Mouse (Mus musculus): Measurements from ENCODE around the gene Cox7a2l. TPM values are rescaled to one million over a fixed set of nuclear protein-coding genes. Genes with fewer than 3 reads are reported as not detected.

The Cox7a2l gene
- polyA plus RNA-seq, 1 experiment = 4.1 TPM

DNA sequence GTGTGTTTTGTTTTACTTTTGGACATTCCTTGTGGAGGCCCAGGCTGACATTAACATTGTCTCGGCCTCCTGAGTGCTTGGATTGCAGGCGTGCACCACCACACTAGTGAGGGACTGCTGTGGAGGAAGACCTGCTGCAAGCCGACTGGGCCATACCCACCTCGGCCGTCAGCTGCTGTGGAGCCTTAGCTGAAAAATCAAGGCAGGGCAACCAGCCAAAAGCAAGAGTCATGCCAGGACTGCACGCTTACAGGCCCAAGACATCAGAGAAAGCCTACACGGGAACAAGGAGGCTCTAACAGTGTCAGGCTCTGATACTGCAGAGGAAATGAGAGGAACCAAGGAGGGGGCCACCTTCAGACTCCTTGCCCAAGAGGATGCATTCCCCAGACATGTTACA is 35.6 kb downstream of the Cox7a2l start:
- H3K27me3 ChIP-seq (ENCODE audit: control insufficient read depth) = no peaks in the 10 kb centered on the region
- peaks cover 13% of the 10 kb centered on the region for H3K36me3 ChIP-seq (ENCODE audit: control insufficient read depth)
- TF ChIP-seq TAL1 (IDR thresholded peaks at IDR 0.05; ENCODE audit: low read length) = no peak
- H3K9me3 ChIP-seq (ENCODE audit: control insufficient read depth, low read length) = no peaks in the 10 kb centered on the region
- no peaks in the 10 kb centered on the region for H3K4me1 ChIP-seq (ENCODE audit: control insufficient read depth)
- no peak overlapping the region for H3K4me3 ChIP-seq (replicated peaks)

DNA sequence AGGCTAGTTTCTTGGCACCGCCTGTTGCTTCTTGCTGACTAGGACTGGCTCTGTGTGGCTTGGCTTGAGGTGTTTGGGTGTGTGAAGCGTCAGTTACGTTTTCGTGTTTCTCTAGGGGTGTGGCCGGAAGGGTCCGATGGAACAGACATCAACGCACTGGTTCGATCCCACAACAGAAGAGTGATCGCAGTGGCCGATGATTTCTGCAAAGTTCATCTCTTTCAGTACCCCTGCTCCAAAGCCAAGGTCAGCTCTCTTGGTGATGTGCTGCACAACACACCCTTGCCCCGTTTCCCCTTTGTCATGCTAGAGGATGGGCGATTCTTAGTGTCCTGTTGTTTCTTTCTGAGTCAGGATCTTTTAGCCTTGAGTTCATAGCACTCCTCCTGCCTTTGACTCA is 40.0 kb downstream of the Cox7a2l start:
- Histone ChIP-seq H3K4me1 (ENCODE audit: control insufficient read depth) (no peaks in the 10 kb centered on the region), H3K27me3 (ENCODE audit: control insufficient read depth) (no peaks in the 10 kb centered on the region), H3K4me3 (replicated peaks) (no peak overlapping the region), H3K36me3 (ENCODE audit: control insufficient read depth) (peaks cover 27% of the 10 kb centered on the region), H3K9me3 (ENCODE audit: control insufficient read depth, low read length) (no peaks in the 10 kb centered on the region; the same call in 1 of the 2 replicates)
- no peak for TF ChIP-seq TAL1 (IDR thresholded peaks at IDR 0.05; ENCODE audit: low read length)
- no peak for TF ChIP-seq GATA1 (IDR thresholded peaks at IDR 0.05; ENCODE audit: low read length)

DNA sequence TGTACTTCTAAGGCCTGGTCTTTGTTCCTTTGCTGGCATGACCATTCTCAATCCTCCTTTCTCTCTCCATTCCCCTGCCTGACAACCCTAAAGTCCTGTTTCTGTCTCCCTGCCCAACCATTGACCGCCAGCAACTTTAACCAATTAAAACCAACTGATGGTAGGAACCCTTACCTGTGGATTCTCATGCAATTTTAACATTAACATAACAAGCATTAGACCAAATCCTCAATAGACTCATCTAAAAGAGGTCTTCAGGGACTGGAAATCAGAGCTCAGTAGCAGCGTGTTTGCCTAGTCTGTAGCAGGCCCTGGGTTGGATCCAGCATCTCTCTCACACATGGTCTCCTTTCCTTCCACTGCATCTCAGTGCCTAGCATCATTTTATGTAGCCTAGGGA is 47.5 kb downstream of the Cox7a2l start:
- TF ChIP-seq GATA1 (IDR thresholded peaks at IDR 0.05; ENCODE audit: low read length) (no peak), TAL1 (IDR thresholded peaks at IDR 0.05; ENCODE audit: low read length) (no peak)
- Histone ChIP-seq H3K4me1 (ENCODE audit: control insufficient read depth) (no peaks in the 10 kb centered on the region), H3K9me3 (ENCODE audit: control insufficient read depth, low read length) (no peaks in the 10 kb centered on the region; the same call in 1 of the 2 replicates), H3K27me3 (ENCODE audit: control insufficient read depth) (no peaks in the 10 kb centered on the region), H3K4me3 (replicated peaks) (no peak overlapping the region), H3K36me3 (ENCODE audit: control insufficient read depth) (peaks cover 13% of the 10 kb centered on the region)

DNA sequence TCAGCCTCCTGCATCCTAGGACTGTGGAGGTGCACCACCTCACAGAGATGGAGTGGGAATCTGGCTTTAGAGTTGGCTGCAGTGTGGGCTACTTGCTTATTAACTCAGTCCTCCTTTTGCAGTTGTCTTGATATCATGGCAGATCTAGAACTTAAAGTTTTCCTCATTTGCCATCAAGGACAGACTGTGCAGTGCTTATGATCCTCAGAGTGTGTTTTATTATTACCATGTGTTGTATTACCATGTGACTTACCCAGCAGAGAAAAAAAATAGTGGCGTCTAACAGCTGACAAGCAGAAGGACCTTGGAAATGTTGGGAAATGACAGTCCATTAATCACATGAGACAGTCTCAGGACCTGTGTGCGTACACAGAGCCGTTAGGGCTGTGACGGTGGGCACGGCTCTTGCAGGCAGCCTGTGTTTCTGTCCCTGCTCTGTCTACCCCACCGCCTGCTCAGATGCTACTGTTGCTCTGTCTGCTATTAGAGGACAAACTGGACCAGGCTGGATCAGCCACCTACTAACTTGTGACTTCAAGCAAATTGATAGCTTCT is 50.4 kb downstream of the Cox7a2l start:
- Histone ChIP-seq H3K4me1 (ENCODE audit: control insufficient read depth) (no peaks in the 10 kb centered on the region), H3K36me3 (ENCODE audit: control insufficient read depth) (peaks cover 11% of the 10 kb centered on the region)
- TF ChIP-seq TAL1 (IDR thresholded peaks at IDR 0.05; ENCODE audit: low read length) (no peak), GATA1 (IDR thresholded peaks at IDR 0.05; ENCODE audit: low read length) (no peak)

DNA sequence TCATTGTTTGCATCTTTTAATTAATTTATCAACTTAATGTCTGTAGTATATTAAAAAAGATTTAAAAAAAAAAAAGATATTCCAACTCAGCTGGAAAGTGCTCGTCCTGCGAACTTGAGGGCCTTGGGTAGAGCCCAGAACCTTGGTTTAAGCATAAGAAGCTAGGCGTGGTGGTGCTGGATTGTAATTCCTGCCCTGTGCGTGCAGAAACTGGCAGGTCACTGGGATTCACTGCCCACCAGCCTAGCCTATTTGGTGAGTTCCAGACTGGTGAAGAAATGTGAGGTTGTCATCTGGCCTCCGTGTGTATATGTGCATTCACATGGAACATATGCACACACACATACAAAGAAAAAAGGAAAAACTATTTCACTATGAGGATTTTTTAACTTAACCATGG is 51.2 kb downstream of the Cox7a2l start:
- H3K4me1 ChIP-seq (ENCODE audit: control insufficient read depth) = no peaks in the 10 kb centered on the region
- TF ChIP-seq TAL1 (IDR thresholded peaks at IDR 0.05; ENCODE audit: low read length) = no peak
- TF ChIP-seq GATA1 (IDR thresholded peaks at IDR 0.05; ENCODE audit: low read length) = no peak
- H3K27me3 ChIP-seq (ENCODE audit: control insufficient read depth) = no peaks in the 10 kb centered on the region
- no peak overlapping the region for H3K4me3 ChIP-seq (replicated peaks)
- peaks cover 11% of the 10 kb centered on the region for H3K36me3 ChIP-seq (ENCODE audit: control insufficient read depth)
- no peaks in the 10 kb centered on the region for H3K9me3 ChIP-seq (ENCODE audit: control insufficient read depth, low read length)

More for the DNA sequence above, 50.4 kb downstream of the Cox7a2l start:
- no peaks in the 10 kb centered on the region for H3K27me3 ChIP-seq (ENCODE audit: control insufficient read depth)
- no peaks in the 10 kb centered on the region for H3K9me3 ChIP-seq (ENCODE audit: control insufficient read depth, low read length)
- H3K4me3 ChIP-seq (replicated peaks) = no peak overlapping the region

DNA sequence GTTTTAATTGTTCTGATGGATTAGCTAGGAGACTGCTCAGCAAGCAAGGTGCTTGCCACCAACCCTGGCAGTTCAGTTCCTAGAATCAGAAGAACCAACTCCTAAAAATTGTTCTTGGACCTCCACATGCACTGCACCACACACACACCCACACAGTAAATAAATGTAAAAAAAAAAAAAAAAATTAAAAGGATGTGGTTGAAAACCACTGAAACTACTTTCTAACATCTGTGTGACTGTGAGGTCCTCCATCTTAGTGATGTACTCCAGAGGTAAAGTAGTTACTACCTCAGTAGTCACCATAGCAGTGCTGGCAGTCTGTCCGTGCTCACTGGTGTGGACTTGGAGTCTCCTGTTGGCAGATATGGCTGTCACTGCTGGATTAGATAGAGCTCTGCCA is 59.9 kb downstream of the Cox7a2l start:
- Histone ChIP-seq H3K36me3 (ENCODE audit: control insufficient read depth) (peaks cover 14% of the 10 kb centered on the region), H3K4me1 (ENCODE audit: control insufficient read depth) (no peaks in the 10 kb centered on the region)
- no peak for TF ChIP-seq TAL1 (IDR thresholded peaks at IDR 0.05; ENCODE audit: low read length)
- no peak for TF ChIP-seq GATA1 (IDR thresholded peaks at IDR 0.05; ENCODE audit: low read length)

DNA sequence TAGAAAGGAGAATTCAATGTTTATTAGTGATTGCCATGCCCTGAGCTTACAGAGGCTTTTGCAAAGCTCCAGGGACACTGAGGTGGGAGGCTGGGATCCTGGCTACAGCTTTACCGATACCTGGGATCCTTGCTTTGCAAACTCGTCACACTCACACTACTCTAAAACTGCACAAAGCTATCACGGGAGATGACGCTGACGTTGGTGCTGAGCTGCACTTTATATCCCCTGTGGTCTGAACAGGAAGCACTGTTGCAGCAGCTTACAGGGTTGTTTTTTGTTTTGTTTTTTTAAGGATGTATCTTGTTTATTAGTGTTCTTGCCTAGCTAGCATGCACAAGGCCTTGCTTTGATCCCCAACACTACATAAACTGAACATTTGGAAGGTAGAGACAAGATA is 63.5 kb downstream of the Cox7a2l start:
- Histone ChIP-seq H3K4me3 (replicated peaks) (no peak overlapping the region), H3K4me1 (ENCODE audit: control insufficient read depth) (no peaks in the 10 kb centered on the region), H3K36me3 (ENCODE audit: control insufficient read depth) (peaks cover 12% of the 10 kb centered on the region), H3K9me3 (ENCODE audit: control insufficient read depth, low read length) (no peaks in the 10 kb centered on the region), H3K27me3 (ENCODE audit: control insufficient read depth) (no peaks in the 10 kb centered on the region)
- TF ChIP-seq TAL1 (IDR thresholded peaks at IDR 0.05; ENCODE audit: low read length) (no peak), GATA1 (IDR thresholded peaks at IDR 0.05; ENCODE audit: low read length) (no peak)

More for the DNA sequence above, 59.9 kb downstream of the Cox7a2l start:
- Histone ChIP-seq H3K4me3 (replicated peaks) (no peak overlapping the region), H3K9me3 (ENCODE audit: control insufficient read depth, low read length) (no peaks in the 10 kb centered on the region), H3K27me3 (ENCODE audit: control insufficient read depth) (no peaks in the 10 kb centered on the region)

DNA sequence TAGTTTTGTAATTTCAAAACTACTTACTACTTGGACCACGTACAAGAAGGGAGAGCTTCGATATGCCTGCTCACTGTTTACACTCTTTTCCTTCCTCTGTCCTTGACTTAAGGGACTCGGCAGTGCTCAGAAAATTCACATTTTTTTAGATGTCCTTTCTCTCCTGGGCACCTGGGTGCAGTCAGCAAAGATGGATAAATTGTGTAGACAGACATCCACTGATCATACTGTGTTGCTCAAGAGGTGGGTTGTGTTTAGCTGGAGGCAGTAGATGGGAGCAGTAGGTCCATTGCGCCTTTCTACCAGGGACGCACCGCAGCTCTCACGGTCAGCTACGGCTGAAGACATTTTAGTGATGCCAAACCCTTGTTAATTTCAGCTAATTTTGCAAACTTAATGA is 64.7 kb downstream of the Cox7a2l start:
- Histone ChIP-seq H3K4me1 (ENCODE audit: control insufficient read depth) (no peaks in the 10 kb centered on the region), H3K36me3 (ENCODE audit: control insufficient read depth) (peaks cover 10% of the 10 kb centered on the region), H3K27me3 (ENCODE audit: control insufficient read depth) (no peaks in the 10 kb centered on the region), H3K9me3 (ENCODE audit: control insufficient read depth, low read length) (no peaks in the 10 kb centered on the region), H3K4me3 (replicated peaks) (no peak overlapping the region)
- no peak for TF ChIP-seq TAL1 (IDR thresholded peaks at IDR 0.05; ENCODE audit: low read length)
- no peak for TF ChIP-seq GATA1 (IDR thresholded peaks at IDR 0.05; ENCODE audit: low read length)

Other genes starting within 250 kb of the Cox7a2l start
- 0.01 and 0.02 TPM in 2 replicates for gene Eml4, start 166.4 kb downstream of the Cox7a2l start, polyA plus RNA-seq (2012)
- 0.01 TPM in 1 of 2 replicates, not detected in the other for gene Kcng3, start 114.6 kb upstream of the Cox7a2l start, polyA plus RNA-seq (2012)
- gene Mta3, start 188.8 kb upstream of the Cox7a2l start, polyA plus RNA-seq (2012) = 12.9 and 13.5 TPM in 2 replicates